Mouse (Mus musculus) macrophage (primary cell): Measurements from ENCODE around the gene Fnbp1. TPM values are rescaled to one million over a fixed set of nuclear protein-coding genes. Genes with fewer than 3 reads are reported as not detected.

Experiments
- H3K27ac ChIP-seq: fragments of 350-480 bp; formaldehyde crosslinking; 2 replicates; pipeline ENCODE4 v1.9.0; 2021
- H3K36me3 ChIP-seq: fragments of 350-480 bp; formaldehyde crosslinking; 2 replicates; pipeline ENCODE4 v1.9.0; 2021; ENCODE audit errors: inconsistent target
- H3K4me3 ChIP-seq: fragments of 350-480 bp; formaldehyde crosslinking; 2 replicates; pipeline ENCODE4 v1.9.0; 2021; ENCODE audit errors: inconsistent target
- H3K79me2 ChIP-seq: fragments of 350-480 bp; formaldehyde crosslinking; 2 replicates; pipeline ENCODE4 v1.9.0; 2021; ENCODE audit errors: inconsistent target
- WGBS: methylation state at CpG from one replicate; pipeline ENCODE4 v1.1.7; 2026; ENCODE audit warnings: inconsistent platforms; ENCODE audit not compliant: missing documents; 5-methylcytosine and 5-hydroxymethylcytosine counted together
- polyA plus RNA-seq: library from polyadenylated mRNA; stranded (reverse); fragments of 250-400 nt; gene quantifications from 3 replicates; pipeline ENCODE4 v1.2.4, GENCODE M21; 2018; ENCODE audit warnings: inconsistent platforms

Gene Fnbp1
- polyA plus RNA-seq, 1 experiment from 2014 or later, result 118 TPM

- WGBS, result 65% methylated on average over 5 of the region's 5 CpGs
- no peak overlapping the region for H3K4me3 ChIP-seq
Measured at GRCm38 (mm10) chr2:31164841-31165455, 23.1 kb upstream of the Fnbp1 start.

GRCm38 (mm10) chr2:31163361-31164118 lies 21.7 kb upstream of the Fnbp1 start:
- H3K4me3 ChIP-seq, result no peak overlapping the region
- WGBS, result 93% methylated on average over 11 of the region's 11 CpGs
- peaks cover 13% of the 10 kb centered on the region; the same call in 1 of the 2 replicates for H3K36me3 ChIP-seq
- peaks cover 100% of the 10 kb centered on the region for H3K79me2 ChIP-seq
- H3K27ac ChIP-seq, result no peak overlapping the region

More at GRCm38 (mm10) chr2:31164841-31165455, 23.1 kb upstream of the Fnbp1 start:
- Histone ChIP-seq H3K27ac (0 out of 2 replicates have a peak overlapping the region, but pooled peaks have one; percentile 5), H3K79me2 (peaks cover 91% of the 10 kb centered on the region), H3K36me3 (peaks cover 26% of the 10 kb centered on the region; the same call in 1 of the 2 replicates)

GRCm38 (mm10) chr2:31161620-31162019 lies 19.8 kb upstream of the Fnbp1 start:
- H3K27ac ChIP-seq, result no peak overlapping the region
- WGBS, result 91% methylated on average over 4 of the region's 4 CpGs
- no peak overlapping the region for H3K4me3 ChIP-seq
- H3K79me2 ChIP-seq, result peaks cover 100% of the 10 kb centered on the region
- no peaks in the 10 kb centered on the region; the same call in 1 of the 2 replicates for H3K36me3 ChIP-seq

- H3K79me2 ChIP-seq, result peaks cover 100% of the 10 kb centered on the region
- no peaks in the 10 kb centered on the region; the same call in 1 of the 2 replicates for H3K36me3 ChIP-seq
- no peak overlapping the region for H3K27ac ChIP-seq
- 98% methylated on average over 9 of the region's 10 CpGs for WGBS
- H3K4me3 ChIP-seq, result no peak overlapping the region
Measured at GRCm38 (mm10) chr2:31160147-31160920, 18.5 kb upstream of the Fnbp1 start.

GRCm38 (mm10) chr2:31156846-31157245 lies 15.0 kb upstream of the Fnbp1 start:
- Histone ChIP-seq H3K4me3 (no peak overlapping the region), H3K79me2 (peaks cover 100% of the 10 kb centered on the region), H3K27ac (no peak overlapping the region), H3K36me3 (no peaks in the 10 kb centered on the region; the same call in 1 of the 2 replicates)
- 82% methylated on average over 3 of the region's 3 CpGs for WGBS

GRCm38 (mm10) chr2:31151892-31152812 lies 10.3 kb upstream of the Fnbp1 start, which contains the start of gene Gpr107:
Gene Gpr107, plus strand, starts transcription at chr2:31152316.
- peaks cover 12% of the 10 kb centered on the region for H3K36me3 ChIP-seq
- WGBS, result 3% methylated on average over 49 of the region's 53 CpGs
- H3K27ac ChIP-seq, result peak within 1 kb of the TSS; percentile 67
- peaks cover 96% of the 10 kb centered on the region for H3K79me2 ChIP-seq
- peak within 1 kb of the TSS; percentile 91 for H3K4me3 ChIP-seq

GRCm38 (mm10) chr2:31150762-31151161 lies 9.0 kb upstream of the Fnbp1 start:
- Histone ChIP-seq H3K27ac (no peak overlapping the region; the same call in 1 of the 2 replicates), H3K4me3 (no peak overlapping the region), H3K79me2 (peaks cover 95% of the 10 kb centered on the region), H3K36me3 (peaks cover 12% of the 10 kb centered on the region)

GRCm38 (mm10) chr2:31147054-31147453 lies 5.2 kb upstream of the Fnbp1 start:
- WGBS, result 47% methylated on average over 7 of the region's 7 CpGs
- H3K27ac ChIP-seq, result peak overlapping the region; percentile 98
- peaks cover 12% of the 10 kb centered on the region for H3K36me3 ChIP-seq
- H3K79me2 ChIP-seq, result peaks cover 69% of the 10 kb centered on the region
- H3K4me3 ChIP-seq, result no peak overlapping the region

GRCm38 (mm10) chr2:31144901-31145300 lies 3.1 kb upstream of the Fnbp1 start:
- Histone ChIP-seq H3K79me2 (peaks cover 62% of the 10 kb centered on the region), H3K36me3 (peaks cover 8% of the 10 kb centered on the region), H3K4me3 (no peak overlapping the region), H3K27ac (peak overlapping the region; percentile 98)
- 6% methylated on average over 1 of the region's 1 CpGs for WGBS

- Histone ChIP-seq H3K79me2 (peaks cover 62% of the 10 kb centered on the region), H3K36me3 (no peaks in the 10 kb centered on the region), H3K4me3 (peak overlapping the region; percentile 46), H3K27ac (peak overlapping the region; percentile 98)
- WGBS, result 6% methylated on average over 14 of the region's 16 CpGs
Measured at GRCm38 (mm10) chr2:31143768-31144695, 2.2 kb upstream of the Fnbp1 start.

- 2% methylated on average over 6 of the region's 6 CpGs for WGBS
- H3K79me2 ChIP-seq, result peaks cover 62% of the 10 kb centered on the region
- H3K27ac ChIP-seq, result peak overlapping the region; percentile 98
- H3K36me3 ChIP-seq, result no peaks in the 10 kb centered on the region
- H3K4me3 ChIP-seq, result peak overlapping the region; percentile 46
Measured at GRCm38 (mm10) chr2:31143326-31143725, 1.5 kb upstream of the Fnbp1 start.

GRCm38 (mm10) chr2:31142505-31142904 lies 697 bp upstream of the Fnbp1 start:
- H3K27ac ChIP-seq, result peak overlapping the region; percentile 98
- H3K36me3 ChIP-seq, result no peaks in the 10 kb centered on the region
- WGBS, result 27% methylated on average over 3 of the region's 3 CpGs
- H3K4me3 ChIP-seq, result peak overlapping the region; percentile 46
- peaks cover 65% of the 10 kb centered on the region for H3K79me2 ChIP-seq
